Mouse (Mus musculus): ENCODE measurements around the gene Stk10.

Stk10 gene

GRCm38 (mm10) chr11:32633542-32633941 is 100.4 kb downstream of the Stk10 start:
- DNase-seq (ENCODE audit: low read depth), result no peak

DNA sequence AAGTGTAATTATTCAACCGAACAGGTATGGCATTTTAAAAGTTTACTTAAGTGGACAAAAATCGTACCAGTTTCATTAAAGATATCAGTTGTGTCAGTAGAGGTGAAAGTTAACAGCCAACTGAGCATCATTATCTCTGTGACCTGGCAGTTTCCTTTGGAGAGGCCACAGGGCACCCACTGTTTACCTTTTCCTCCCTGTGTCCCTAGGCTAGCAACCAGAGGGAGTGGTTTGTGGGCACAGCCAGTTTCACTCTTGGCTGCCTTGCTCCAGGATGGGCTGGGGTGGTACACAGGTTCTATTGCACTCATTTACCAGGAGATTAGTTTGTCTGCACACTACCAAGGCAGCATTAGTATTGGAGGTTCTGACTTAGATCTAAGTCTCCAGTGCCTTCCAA is 101.0 kb downstream of the Stk10 start:
- DNase-seq (ENCODE audit: low read depth), result no peak

- DNase-seq (ENCODE audit: low read depth), result no peak
Observed at GRCm38 (mm10) chr11:32634842-32635241, 101.7 kb downstream of the Stk10 start.

GRCm38 (mm10) chr11:32636275-32636674 is 103.2 kb downstream of the Stk10 start:
- DNase-seq (ENCODE audit: low read depth), result no peak

GRCm38 (mm10) chr11:32638521-32639255 is 105.6 kb downstream of the Stk10 start:
- no peak for DNase-seq (ENCODE audit: low read depth)

DNA sequence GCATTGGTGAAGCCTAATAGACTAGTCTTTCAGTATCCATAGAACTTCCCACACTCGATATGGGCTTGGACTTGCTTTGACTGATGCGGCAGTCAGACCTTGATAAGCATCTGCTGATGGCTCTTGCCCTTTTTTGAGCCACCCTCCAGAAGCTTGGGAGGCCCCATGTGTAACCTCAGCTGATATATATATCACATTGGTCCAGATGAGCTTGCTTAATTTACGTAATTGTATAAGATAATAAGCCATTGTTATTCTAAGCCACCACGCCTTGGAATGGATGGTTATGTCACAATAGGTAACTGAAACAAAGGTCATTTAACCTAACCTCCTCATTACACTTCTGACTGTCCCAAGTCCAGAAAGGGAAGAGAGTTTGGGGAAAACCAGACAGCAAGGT is 107.5 kb downstream of the Stk10 start:
- DNase-seq (ENCODE audit: low read depth), result no peak

DNA sequence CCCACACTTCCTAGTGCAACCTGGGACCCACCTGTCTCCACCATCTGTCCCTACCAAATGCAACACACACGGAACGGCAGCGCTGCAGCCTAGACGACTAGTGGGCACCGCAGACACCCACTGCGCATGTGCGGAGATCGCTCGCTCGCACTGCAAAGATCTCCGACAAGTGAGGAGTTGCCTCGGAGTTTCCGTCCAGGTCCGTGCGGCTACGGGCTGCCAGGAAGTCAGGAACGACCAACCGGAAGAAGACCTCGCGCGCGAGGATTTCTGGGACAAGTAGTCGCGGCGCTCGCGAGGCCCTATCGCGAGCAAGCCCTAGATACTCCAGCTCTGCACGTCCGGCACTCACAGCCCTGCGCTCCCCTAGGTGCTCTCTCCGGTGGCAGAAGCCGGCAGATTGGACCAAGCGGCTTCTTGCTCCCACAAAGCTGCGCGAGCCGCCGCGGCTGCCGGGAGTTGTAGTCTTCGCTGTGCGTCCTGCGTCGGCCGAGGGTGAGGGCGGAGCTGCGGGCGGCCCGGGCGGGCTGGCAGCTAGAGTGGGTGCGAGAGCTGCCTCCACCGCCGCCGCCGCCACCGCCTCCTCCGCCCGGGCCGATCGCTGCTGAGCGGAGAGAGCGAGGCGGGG is 109.3 kb downstream of the Stk10 start, which contains the start of gene Fbxw11:
TSS of gene Fbxw11 (plus strand) at position 476 of the 628 bp plus-strand sequence.
- peak; percentile 96 for DNase-seq (ENCODE audit: low read depth)

- no peak for DNase-seq (ENCODE audit: low read depth)
Observed at GRCm38 (mm10) chr11:32642899-32643886, 110.1 kb downstream of the Stk10 start.

DNA sequence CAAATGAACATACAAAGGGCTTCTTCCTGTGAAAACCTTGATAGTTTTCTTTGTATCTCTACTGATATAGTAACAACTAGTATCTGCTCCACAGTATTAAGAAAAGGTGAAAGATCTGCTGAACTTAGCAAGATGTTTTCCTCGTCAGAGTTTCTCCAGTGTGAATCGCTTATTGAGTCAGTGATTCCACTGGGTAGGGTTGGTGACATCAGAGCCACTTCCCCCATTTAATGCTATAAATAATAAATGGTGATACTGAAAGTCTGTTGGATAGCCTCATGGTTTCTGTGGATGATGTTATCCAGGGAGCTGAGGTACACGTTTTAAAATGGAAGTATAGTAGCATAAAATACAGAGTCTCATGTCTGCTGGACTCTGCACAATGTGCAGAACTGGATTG is 110.9 kb downstream of the Stk10 start:
- no peak for DNase-seq (ENCODE audit: low read depth)

DNA sequence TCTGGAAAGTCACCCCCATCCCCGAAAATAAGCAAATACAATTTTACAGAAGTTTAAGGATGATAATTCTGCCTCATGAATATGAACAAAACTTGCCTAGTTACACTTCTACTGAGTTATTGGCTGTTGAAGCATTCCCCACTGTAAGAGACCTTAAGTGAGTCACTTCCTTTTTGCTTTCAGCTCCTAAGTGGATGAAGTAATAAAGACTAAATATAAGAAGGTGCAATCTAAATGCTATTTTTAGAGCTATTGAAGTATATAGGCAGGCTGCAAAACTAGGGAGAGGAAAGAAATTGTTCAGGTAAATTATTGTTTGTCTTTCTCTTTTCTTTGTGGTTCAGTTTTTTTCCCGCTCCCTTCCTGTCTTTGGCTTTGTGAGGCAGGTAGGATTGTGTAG is 114.2 kb downstream of the Stk10 start:
- DNase-seq (ENCODE audit: low read depth), result no peak

GRCm38 (mm10) chr11:32650236-32650749 is 117.2 kb downstream of the Stk10 start:
- DNase-seq (ENCODE audit: low read depth), result no peak

DNA sequence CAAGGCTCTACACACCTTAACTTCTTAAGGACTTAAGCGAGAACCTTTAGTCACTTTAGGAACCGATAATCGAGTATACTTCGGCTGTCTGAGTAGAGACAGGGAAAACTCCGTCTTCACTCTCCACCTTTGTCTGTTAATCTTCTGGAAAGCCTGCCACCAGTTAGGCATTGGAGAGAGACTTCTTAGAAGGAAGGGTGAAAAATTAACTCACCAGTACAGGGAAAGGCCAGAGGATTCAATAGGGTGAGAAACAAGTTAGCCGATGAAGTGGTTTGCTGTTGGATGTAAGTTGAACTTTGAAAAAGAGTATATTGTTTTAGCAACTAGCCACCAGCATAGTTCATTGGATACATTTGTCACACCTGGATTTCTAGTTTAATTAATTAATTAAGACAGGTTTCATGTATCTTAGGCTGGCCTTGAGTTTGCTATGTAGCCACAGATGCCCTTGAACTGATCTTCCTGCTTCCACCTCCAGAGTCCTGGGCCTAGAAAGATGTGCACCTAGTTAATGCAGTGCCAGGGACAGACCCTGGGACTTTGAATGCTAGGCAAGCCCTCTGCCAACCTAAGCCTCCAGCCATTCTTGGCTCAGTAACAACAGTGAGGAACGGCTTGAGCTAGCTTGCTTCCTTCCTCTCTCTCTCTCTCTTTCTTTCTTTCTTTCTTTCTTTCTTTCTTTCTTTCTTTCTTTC is 117.9 kb downstream of the Stk10 start:
- no peak for DNase-seq (ENCODE audit: low read depth)

DNA sequence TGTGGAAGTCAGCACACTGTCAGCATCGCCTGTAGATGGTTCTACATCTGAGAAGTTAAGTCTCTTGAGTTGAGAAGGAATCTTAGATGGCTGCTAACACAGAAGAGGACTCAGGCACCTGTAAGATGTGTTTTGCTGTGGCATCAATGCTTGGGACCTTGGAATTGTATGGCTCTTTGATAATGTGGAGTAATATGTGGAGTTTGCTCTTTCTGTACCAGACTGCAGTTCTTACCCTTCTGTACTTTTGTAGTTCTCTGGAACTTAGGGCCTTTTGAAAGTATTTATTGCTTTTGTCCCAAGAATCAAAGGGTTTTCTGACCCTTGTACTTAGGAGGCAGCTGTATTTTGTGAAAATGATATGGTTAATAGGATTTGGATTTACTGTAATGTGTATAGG is 118.6 kb downstream of the Stk10 start:
- no peak for DNase-seq (ENCODE audit: low read depth)

DNA sequence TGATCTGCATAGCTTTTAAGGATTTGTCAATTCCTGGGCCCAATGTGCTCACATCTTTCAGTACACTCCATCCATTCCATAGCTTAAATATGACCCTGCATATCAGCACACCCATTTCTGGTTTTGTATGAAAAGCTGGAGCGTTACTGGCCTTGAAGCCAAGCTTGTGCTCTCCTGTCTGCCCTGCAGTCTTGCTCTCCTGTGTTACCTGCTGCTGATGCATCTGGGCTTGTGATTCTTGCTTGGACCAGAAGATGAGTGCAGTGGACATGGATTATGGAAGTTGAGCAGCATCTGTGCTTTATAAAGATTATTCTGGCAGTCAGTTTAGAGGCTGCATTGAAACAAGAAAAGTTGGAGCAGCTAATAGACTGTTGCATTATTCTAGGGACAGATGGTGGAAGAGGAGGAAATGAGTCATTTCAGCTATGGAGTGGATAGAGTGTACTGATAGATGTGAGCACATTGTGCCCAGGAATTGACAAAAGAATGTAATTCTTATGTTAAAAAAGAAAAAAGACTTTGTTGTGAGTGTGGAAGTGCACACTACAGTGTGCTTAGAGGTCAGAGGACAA is 129.1 kb downstream of the Stk10 start:
- no peak for DNase-seq (ENCODE audit: low read depth)

GRCm38 (mm10) chr11:32665639-32666038 is 132.5 kb downstream of the Stk10 start:
- DNase-seq (ENCODE audit: low read depth), result no peak

- no peak for DNase-seq (ENCODE audit: low read depth)
Observed at GRCm38 (mm10) chr11:32666983-32667382, 133.9 kb downstream of the Stk10 start.

GRCm38 (mm10) chr11:32671480-32671879 is 138.4 kb downstream of the Stk10 start:
- DNase-seq (ENCODE audit: low read depth), result no peak
